Mouse (Mus musculus): Measurements from ENCODE around the gene Agap1. TPM values are rescaled to one million over a fixed set of nuclear protein-coding genes. Genes with fewer than 3 reads are reported as not detected.

The Agap1 gene
- polyA plus RNA-seq, 1 experiment from 2014 or later: 8.7 TPM

DNA sequence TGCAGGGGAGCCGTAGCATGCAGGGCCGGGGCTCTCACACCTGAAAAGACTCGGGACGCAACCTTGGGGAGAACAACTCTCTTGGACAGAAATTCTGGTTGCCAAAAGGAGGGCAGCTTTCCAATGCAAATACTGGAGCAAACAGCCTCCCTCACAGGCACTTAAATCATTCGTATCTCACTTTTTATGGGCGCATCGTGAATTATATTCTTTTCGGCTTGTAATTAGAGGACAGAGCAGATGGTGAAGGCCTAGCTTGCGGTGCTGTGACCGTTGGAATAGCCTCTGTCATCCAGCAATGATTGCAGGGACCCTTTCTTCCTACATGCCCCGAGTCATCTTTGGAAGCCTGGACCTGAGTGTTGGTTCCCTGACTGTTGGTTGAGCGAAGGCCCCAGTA, 300.8 kb downstream of the Agap1 start:
- TF ChIP-seq CTCF (IDR thresholded peaks at IDR 0.05) (no peak), EP300 (IDR thresholded peaks at IDR 0.05) (no peak)
- H3K4me2 ChIP-seq (replicated peaks; ENCODE audit: low read depth, low read length): no peak overlapping the region
- no peak for ATAC-seq
- 0 out of 2 replicates have a peak, but pooled peaks cover 5% of the 10 kb centered on the region for H3K4me1 ChIP-seq (ENCODE audit: insufficient read depth, low read depth, low read length)
- no peaks in the 10 kb centered on the region for H3K36me3 ChIP-seq (ENCODE audit: insufficient read depth, low read length)
- 65% methylated on average over 12 of the region's 12 CpGs for WGBS
- H3K4me3 ChIP-seq (ENCODE audit: low read depth, low read length): no peak overlapping the region
- H3K27me3 ChIP-seq (replicated peaks; ENCODE audit: insufficient read depth, low read length): no peaks in the 10 kb centered on the region
- no peaks in the 10 kb centered on the region for H3K9me3 ChIP-seq (ENCODE audit: low read length)
- no peak for DNase-seq (ENCODE audit: low spot score)
- H3K9ac ChIP-seq (replicated peaks; ENCODE audit: low read depth): no peak overlapping the region
- no peak overlapping the region for H3K27ac ChIP-seq (ENCODE audit: low read length)

DNA sequence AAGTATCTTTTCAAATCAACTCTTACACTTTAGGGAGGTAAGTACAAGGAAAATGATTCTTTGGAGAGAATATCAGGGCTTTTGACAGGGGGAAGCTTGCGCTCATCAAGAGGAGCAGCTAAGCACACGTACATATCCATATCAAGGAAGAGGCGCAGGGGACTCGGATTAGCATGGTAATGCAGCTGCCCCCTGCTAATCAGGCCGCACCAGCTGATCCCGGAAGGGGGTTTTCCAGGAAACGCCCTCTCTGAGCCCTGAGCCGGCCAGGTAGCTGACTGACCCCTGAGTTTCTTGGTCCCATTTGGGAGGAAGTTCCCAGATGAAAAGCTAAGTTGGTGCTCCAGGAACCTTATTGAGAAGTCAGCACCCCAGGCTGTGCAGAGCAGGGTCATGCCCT, 301.8 kb downstream of the Agap1 start:
- TF ChIP-seq EP300 (IDR thresholded peaks at IDR 0.05) (no peak), CTCF (IDR thresholded peaks at IDR 0.05) (no peak)
- DNase-seq (ENCODE audit: low spot score): no peak
- no peaks in the 10 kb centered on the region for H3K9me3 ChIP-seq (ENCODE audit: low read length)
- no peak overlapping the region for H3K4me3 ChIP-seq (ENCODE audit: low read depth, low read length)
- H3K36me3 ChIP-seq (ENCODE audit: insufficient read depth, low read length): no peaks in the 10 kb centered on the region
- no peaks in the 10 kb centered on the region for H3K4me1 ChIP-seq (ENCODE audit: insufficient read depth, low read depth, low read length)
- no peak for ATAC-seq
- no peaks in the 10 kb centered on the region for H3K27me3 ChIP-seq (replicated peaks; ENCODE audit: insufficient read depth, low read length)
- 67% methylated on average over 8 of the region's 8 CpGs for WGBS
- no peak overlapping the region for H3K9ac ChIP-seq (replicated peaks; ENCODE audit: low read depth)
- no peak overlapping the region for H3K4me2 ChIP-seq (replicated peaks; ENCODE audit: low read depth, low read length)
- H3K27ac ChIP-seq (ENCODE audit: low read length): no peak overlapping the region

DNA sequence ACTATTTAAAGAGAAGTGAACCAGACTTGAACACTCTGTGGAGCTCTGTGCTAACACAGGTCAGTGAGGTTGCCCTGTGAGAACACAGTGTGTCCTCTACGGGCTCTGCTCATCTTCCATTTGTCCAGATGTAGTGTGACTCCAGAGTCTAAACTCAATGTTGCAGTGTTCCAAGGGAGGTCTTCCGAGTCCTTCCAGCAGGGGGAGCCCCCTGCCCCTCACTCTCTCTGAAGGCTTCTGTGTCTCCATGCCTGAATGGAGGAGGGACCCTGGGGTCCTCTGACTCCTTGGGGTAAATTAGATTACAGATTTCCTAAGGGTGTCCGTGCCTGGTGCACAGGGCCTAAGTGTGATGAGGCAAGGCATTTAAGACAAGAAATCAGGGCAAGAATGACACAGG, 302.9 kb downstream of the Agap1 start:
- Histone ChIP-seq H3K9ac (replicated peaks; ENCODE audit: low read depth) (no peak overlapping the region), H3K4me1 (ENCODE audit: insufficient read depth, low read depth, low read length) (no peaks in the 10 kb centered on the region), H3K4me2 (replicated peaks; ENCODE audit: low read depth, low read length) (no peak overlapping the region), H3K27ac (ENCODE audit: low read length) (no peak overlapping the region), H3K4me3 (ENCODE audit: low read depth, low read length) (no peak overlapping the region), H3K27me3 (replicated peaks; ENCODE audit: insufficient read depth, low read length) (no peaks in the 10 kb centered on the region), H3K9me3 (ENCODE audit: low read length) (no peaks in the 10 kb centered on the region), H3K36me3 (ENCODE audit: insufficient read depth, low read length) (no peaks in the 10 kb centered on the region; the same call in 1 of the 2 replicates)
- WGBS: 57% methylated on average over 3 of the region's 3 CpGs
- TF ChIP-seq CTCF (IDR thresholded peaks at IDR 0.05) (peak; percentile 54), EP300 (IDR thresholded peaks at IDR 0.05) (no peak)
- DNase-seq (ENCODE audit: low spot score): no peak
- ATAC-seq: no peak

DNA sequence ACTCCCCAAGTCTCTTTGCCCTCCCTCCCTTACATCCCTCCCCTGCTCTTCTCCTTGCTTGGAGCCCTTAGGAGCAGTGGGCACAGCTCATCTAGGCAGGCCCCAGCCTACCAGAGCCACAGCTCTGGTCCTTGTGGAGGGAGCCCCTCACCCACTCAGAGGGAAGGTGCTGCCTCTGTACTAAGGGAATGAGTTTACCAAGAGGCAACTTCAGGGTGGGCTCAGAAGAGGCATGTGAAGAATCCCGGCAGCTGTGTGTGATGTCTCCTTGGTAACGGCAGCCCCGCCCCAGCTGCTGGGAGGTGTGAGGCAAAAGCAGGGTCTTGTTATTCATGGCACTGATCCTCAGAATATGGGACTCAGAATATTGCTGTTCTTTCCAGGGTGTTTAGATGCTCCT, 309.3 kb downstream of the Agap1 start:
- Histone ChIP-seq H3K4me3 (ENCODE audit: low read depth, low read length) (no peak overlapping the region), H3K9me3 (ENCODE audit: low read length) (no peaks in the 10 kb centered on the region), H3K9ac (replicated peaks; ENCODE audit: low read depth) (no peak overlapping the region), H3K27ac (ENCODE audit: low read length) (no peak overlapping the region), H3K4me2 (replicated peaks; ENCODE audit: low read depth, low read length) (no peak overlapping the region), H3K27me3 (replicated peaks; ENCODE audit: insufficient read depth, low read length) (no peaks in the 10 kb centered on the region), H3K4me1 (ENCODE audit: insufficient read depth, low read depth, low read length) (no peaks in the 10 kb centered on the region), H3K36me3 (ENCODE audit: insufficient read depth, low read length) (peaks cover 6% of the 10 kb centered on the region; the same call in 1 of the 2 replicates)
- ATAC-seq (no peak), DNase-seq (ENCODE audit: low spot score) (peak; percentile 21)
- WGBS: 30% methylated on average over 3 of the region's 3 CpGs
- no peak for TF ChIP-seq EP300 (IDR thresholded peaks at IDR 0.05)
- TF ChIP-seq CTCF (IDR thresholded peaks at IDR 0.05): no peak

DNA sequence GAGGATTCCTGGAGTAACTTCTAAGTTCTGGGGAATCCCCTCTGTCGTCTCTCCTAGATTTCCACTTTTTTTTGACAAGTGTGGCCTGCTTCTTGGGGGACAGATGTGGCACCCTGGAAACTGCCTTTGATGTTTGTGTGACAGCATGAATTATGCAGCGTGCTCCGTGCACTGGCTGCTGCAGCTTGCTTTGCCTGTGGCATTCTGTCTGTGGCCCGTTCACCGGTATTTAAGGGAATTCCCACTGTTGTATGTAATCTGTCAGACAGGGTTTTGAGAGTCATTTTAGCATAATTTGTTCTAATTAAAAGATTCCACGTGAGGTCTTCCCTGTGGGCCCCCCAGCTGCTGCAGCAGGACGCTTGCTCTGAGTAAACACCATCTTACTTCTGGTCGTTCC, 312.3 kb downstream of the Agap1 start:
- no peaks in the 10 kb centered on the region for H3K27me3 ChIP-seq (replicated peaks; ENCODE audit: insufficient read depth, low read length)
- H3K27ac ChIP-seq (ENCODE audit: low read length): no peak overlapping the region
- no peak overlapping the region for H3K9ac ChIP-seq (replicated peaks; ENCODE audit: low read depth)
- no peaks in the 10 kb centered on the region for H3K9me3 ChIP-seq (ENCODE audit: low read length)
- H3K4me1 ChIP-seq (ENCODE audit: insufficient read depth, low read depth, low read length): no peaks in the 10 kb centered on the region
- DNase-seq (ENCODE audit: low spot score): no peak
- WGBS: 55% methylated on average over 8 of the region's 8 CpGs
- no peak overlapping the region for H3K4me2 ChIP-seq (replicated peaks; ENCODE audit: low read depth, low read length)
- no peak for ATAC-seq
- H3K4me3 ChIP-seq (ENCODE audit: low read depth, low read length): no peak overlapping the region
- no peak for TF ChIP-seq EP300 (IDR thresholded peaks at IDR 0.05)
- TF ChIP-seq CTCF (IDR thresholded peaks at IDR 0.05): no peak
- H3K36me3 ChIP-seq (ENCODE audit: insufficient read depth, low read length): peaks cover 6% of the 10 kb centered on the region; the same call in 1 of the 2 replicates

DNA sequence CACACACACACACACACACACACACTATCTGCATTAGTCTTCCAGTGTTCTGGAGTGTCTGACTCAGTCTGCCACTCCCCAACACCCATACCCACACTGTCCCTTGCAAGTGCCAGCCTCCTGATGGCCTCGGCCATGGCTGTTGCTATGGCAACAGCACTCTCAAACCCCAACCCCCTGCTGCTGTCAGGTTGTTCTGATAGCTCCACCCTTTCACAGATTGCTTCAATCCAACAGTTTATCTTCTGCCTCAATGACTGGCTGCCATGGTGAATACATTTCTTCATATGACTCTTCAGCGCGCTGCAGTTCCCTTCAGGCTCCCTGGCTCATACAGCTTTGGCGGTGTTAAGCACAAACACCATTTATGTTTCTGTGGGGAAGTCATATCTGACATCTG, 315.0 kb downstream of the Agap1 start:
- Histone ChIP-seq H3K36me3 (ENCODE audit: insufficient read depth, low read length) (0 out of 2 replicates have a peak, but pooled peaks cover 6% of the 10 kb centered on the region), H3K9ac (replicated peaks; ENCODE audit: low read depth) (no peak overlapping the region), H3K9me3 (ENCODE audit: low read length) (no peaks in the 10 kb centered on the region), H3K27ac (ENCODE audit: low read length) (no peak overlapping the region), H3K27me3 (replicated peaks; ENCODE audit: insufficient read depth, low read length) (no peaks in the 10 kb centered on the region), H3K4me2 (replicated peaks; ENCODE audit: low read depth, low read length) (no peak overlapping the region), H3K4me1 (ENCODE audit: insufficient read depth, low read depth, low read length) (no peaks in the 10 kb centered on the region), H3K4me3 (ENCODE audit: low read depth, low read length) (no peak overlapping the region)
- TF ChIP-seq CTCF (IDR thresholded peaks at IDR 0.05) (no peak), EP300 (IDR thresholded peaks at IDR 0.05) (no peak)
- 77% methylated on average over 4 of the region's 4 CpGs for WGBS
- DNase-seq (ENCODE audit: low spot score) (peak; percentile 21), ATAC-seq (peak; percentile 50)

DNA sequence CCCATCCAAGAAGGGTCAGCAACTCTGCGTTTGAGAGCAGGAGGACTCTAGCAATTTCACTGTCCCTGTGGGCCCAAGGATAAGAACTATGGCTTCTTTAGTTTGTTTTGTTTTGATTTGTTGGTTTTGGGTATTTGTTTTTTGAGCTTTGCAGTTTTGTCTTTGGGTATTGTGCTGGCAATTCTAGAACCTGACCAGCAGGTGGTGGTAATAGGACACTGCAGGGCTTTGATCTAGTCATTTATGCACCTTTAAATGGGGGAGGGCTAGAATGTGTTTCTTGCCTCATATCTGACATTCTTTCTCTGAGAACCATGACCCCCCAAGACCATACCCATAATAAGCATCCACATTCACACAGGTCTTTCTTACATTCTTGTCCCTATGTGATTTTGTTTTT, 315.7 kb downstream of the Agap1 start:
- DNase-seq (ENCODE audit: low spot score): no peak
- ATAC-seq: no peak
- no peaks in the 10 kb centered on the region for H3K27me3 ChIP-seq (replicated peaks; ENCODE audit: insufficient read depth, low read length)
- H3K4me3 ChIP-seq (ENCODE audit: low read depth, low read length): no peak overlapping the region
- H3K36me3 ChIP-seq (ENCODE audit: insufficient read depth, low read length): 0 out of 2 replicates have a peak, but pooled peaks cover 6% of the 10 kb centered on the region
- H3K9me3 ChIP-seq (ENCODE audit: low read length): no peaks in the 10 kb centered on the region
- no peak overlapping the region for H3K9ac ChIP-seq (replicated peaks; ENCODE audit: low read depth)
- TF ChIP-seq EP300 (IDR thresholded peaks at IDR 0.05) (no peak), CTCF (IDR thresholded peaks at IDR 0.05) (peak; percentile 43)
- WGBS: 89% methylated on average over 1 of the region's 1 CpGs
- H3K4me1 ChIP-seq (ENCODE audit: insufficient read depth, low read depth, low read length): no peaks in the 10 kb centered on the region
- no peak overlapping the region for H3K4me2 ChIP-seq (replicated peaks; ENCODE audit: low read depth, low read length)
- no peak overlapping the region for H3K27ac ChIP-seq (ENCODE audit: low read length)
